In genomic region chr3:142497123-142497841, GRCm38 (mm10) we compare ENCODE assay signal across 9 mouse cellular contexts. TPM values are rescaled to one million over a fixed set of nuclear protein-coding genes. Genes with fewer than 3 reads are reported as not detected.
DNase-seq lines count a peak whose midpoint lies in the region; ATAC-seq and TF ChIP-seq lines count a peak whose summit lies in the region.
"Had no signal": no experiment of that assay in that cellular context is flagged by ENCODE, and none has a peak within 500 bp of the region (broad histone marks: within the 10 kb centered on the region; RNA-seq: fewer than 3 reads in every experiment).

No protein-coding gene starts in this region.

- H3K4me1 ChIP-seq in liver, embryonic 14.5 days (replicated peaks; ENCODE audit: control insufficient read depth in 2 of 2, insufficient read depth in 2 of 2, low read length in 1 of 2), result 0 out of 4 replicates have a peak, but pooled peaks cover 0 to 2% of the 10 kb centered on the region in 2 experiments
- no peaks in the 10 kb centered on the region for H3K4me1 ChIP-seq in hindbrain, embryonic 10.5 days (replicated peaks)
- H3K4me1 ChIP-seq: neural tube, embryonic 12.5 days had no signal

- H3K9ac ChIP-seq in liver, embryonic 14.5 days (replicated peaks), result no peak overlapping the region
- H3K9ac ChIP-seq: neural tube, embryonic 12.5 days had no signal

- H3K27me3 ChIP-seq in liver, embryonic 14.5 days (ENCODE audit: control insufficient read depth, insufficient read depth, low read length), result no peaks in the 10 kb centered on the region; the same call in 1 of the 2 replicates
- H3K27me3 ChIP-seq in hindbrain, embryonic 10.5 days (ENCODE audit: insufficient read depth, poor library complexity, severe bottlenecking), result no peaks in the 10 kb centered on the region
- H3K27me3 ChIP-seq: neural tube, embryonic 12.5 days had no signal

- H3K36me3 ChIP-seq in liver, embryonic 14.5 days (replicated peaks; ENCODE audit: control insufficient read depth, insufficient read depth, low read depth), result no peaks in the 10 kb centered on the region
- no peaks in the 10 kb centered on the region for H3K36me3 ChIP-seq in hindbrain, embryonic 10.5 days
- H3K36me3 ChIP-seq: neural tube, embryonic 12.5 days had no signal

- H3K4me3 ChIP-seq in liver, embryonic 14.5 days (ENCODE audit: insufficient read depth in 1 of 2, low read depth in 2 of 2, low read length in 2 of 2), result peak overlapping the region in 1 of 2 experiments; percentile 0; a peak in 2 of 4 replicates
- no peak overlapping the region for H3K4me3 ChIP-seq in hindbrain, embryonic 10.5 days
- H3K4me3 ChIP-seq: neural tube, embryonic 12.5 days had no signal

- WGBS in liver, embryonic 14.5 days (ENCODE audit: insufficient replicate concordance), result 38% methylated on average over 15 of the region's 15 CpGs
- 75% methylated on average over 15 of the region's 15 CpGs for WGBS in hindbrain, embryonic 10.5 days

- no peak for DNase-seq in frontal cortex, postnatal 14 days (ENCODE audit: low spot score in 2 of 2)
- peak; percentile 43 for DNase-seq in retina, postnatal 1 day
- DNase-seq in retina, embryonic 14.5 days (ENCODE audit: low spot score), result no peak
- DNase-seq in liver, embryonic 14.5 days (ENCODE audit: low read depth in 3 of 3, low spot score in 3 of 3), result no peak
- peak; percentile 46 for DNase-seq in thymus, postnatal 0 days (ENCODE audit: low spot score)
- DNase-seq in layer of hippocampus, adult 9-11 months, result no peak
- DNase-seq in hindbrain, embryonic 10.5 days (ENCODE audit: low spot score), result no peak

- no peak for TF ChIP-seq CTCF in liver, embryonic 14.5 days (IDR thresholded peaks at IDR 0.05; ENCODE audit: low read depth)

- H3K27ac ChIP-seq in liver, embryonic 14.5 days, result no peak overlapping the region
- no peak overlapping the region for H3K27ac ChIP-seq in hindbrain, embryonic 10.5 days
- H3K27ac ChIP-seq: neural tube, embryonic 12.5 days had no signal

- H3K9me3 ChIP-seq in liver, embryonic 14.5 days (ENCODE audit: control insufficient read depth, low read length), result no peaks in the 10 kb centered on the region
- H3K9me3 ChIP-seq in hindbrain, embryonic 10.5 days, result no peaks in the 10 kb centered on the region
- H3K9me3 ChIP-seq: neural tube, embryonic 12.5 days had no signal

- ATAC-seq in frontal cortex, adult (ENCODE audit: low TSS enrichment), result peak; percentile 60
- no peak for ATAC-seq in liver, embryonic 14.5 days (ENCODE audit: insufficient read depth)

- H3K4me2 ChIP-seq in liver, embryonic 14.5 days (ENCODE audit: low read depth), result peak overlapping the region; percentile 46
- H3K4me2 ChIP-seq: neural tube, embryonic 12.5 days had no signal

- no peak for TF ChIP-seq EP300 in liver, embryonic 14.5 days (IDR thresholded peaks at IDR 0.05; ENCODE audit: low read depth)

RNA-seq across cellular contexts. Expression of gene Gbp5, which starts 3.5 kb away (rescaled TPM):
- polyA plus RNA-seq in liver, embryonic 14.5 days (2012; rRNA removed), result 0.10 and 0.26 TPM in 2 replicates
- polyA plus RNA-seq in liver, embryonic 14.5 days (2014; fragmentation: Nextera tagmentation; extraction: Ambion mirVana), result 0.04 TPM in 1 of 2 replicates, not detected in the other
- 0.99 and 1.2 TPM in 2 replicates for polyA plus RNA-seq in thymus, postnatal 0 days (2015; fragmentation: Nextera tagmentation; extraction: Ambion mirVana)
- polyA plus RNA-seq in hindbrain, embryonic 10.5 days (2016; fragmentation: Nextera tagmentation; extraction: Ambion mirVana), result 0.07 TPM in 1 of 2 replicates, not detected in the other
- polyA plus RNA-seq: neural tube, embryonic 12.5 days had no signal

RNA-seq across cellular contexts. Expression of gene Gbp7, which starts 32.9 kb away (rescaled TPM):
- 0.54 and 0.80 TPM in 2 replicates for polyA plus RNA-seq in liver, embryonic 14.5 days (2012; rRNA removed)
- polyA plus RNA-seq in liver, embryonic 14.5 days (2014; fragmentation: Nextera tagmentation; extraction: Ambion mirVana), result 2.5 and 2.7 TPM in 2 replicates
- polyA plus RNA-seq in thymus, postnatal 0 days (2015; fragmentation: Nextera tagmentation; extraction: Ambion mirVana), result 23.4 and 26.8 TPM in 2 replicates
- polyA plus RNA-seq in hindbrain, embryonic 10.5 days (2016; fragmentation: Nextera tagmentation; extraction: Ambion mirVana), result 1.00 and 1.3 TPM in 2 replicates

Comparison
In these comparisons a context has a peak if more than half of its experiments do, and no peak if none do; other contexts are left out.
1. DNase-seq: peak in retina, postnatal 1 day (single experiment) and thymus, postnatal 0 days (single experiment); none in frontal cortex, postnatal 14 days (0 of 2), retina, embryonic 14.5 days (single experiment), liver, embryonic 14.5 days (0 of 3), layer of hippocampus, adult 9-11 months (single experiment) and hindbrain, embryonic 10.5 days (single experiment).